Mouse (Mus musculus) CD8-positive naive resting alpha-beta T cell, adult 2 months (primary cell): Measurements from ENCODE around the gene Nr1i3.

Source experiments
- DNase-seq, 2 experiments: peaks; one replicate each; pipeline ENCODE4 v3.0.0; 2022; ENCODE audit warnings: low read depth in 2 of 2, low spot score in 2 of 2

Gene Nr1i3

GRCm38 (mm10) chr1:171213801-171214496 is at the start of gene Nr1i3:
Gene Nr1i3 (plus strand): TSS chr1:171213970.
- DNase-seq: no peak

GRCm38 (mm10) chr1:171164258-171164657 is 49.5 kb upstream of the Nr1i3 start:
- DNase-seq: no peak

- DNase-seq: no peak
Measured at GRCm38 (mm10) chr1:171165629-171166345, 48.0 kb upstream of the Nr1i3 start.

GRCm38 (mm10) chr1:171168906-171169305 is 44.9 kb upstream of the Nr1i3 start:
- no peak for DNase-seq

GRCm38 (mm10) chr1:171169913-171170312 is 43.9 kb upstream of the Nr1i3 start:
- DNase-seq: no peak

GRCm38 (mm10) chr1:171171138-171171537 is 42.6 kb upstream of the Nr1i3 start:
- no peak for DNase-seq

GRCm38 (mm10) chr1:171172779-171173178 is 41.0 kb upstream of the Nr1i3 start:
- no peak for DNase-seq

- no peak for DNase-seq
Measured at GRCm38 (mm10) chr1:171179487-171180171, 34.1 kb upstream of the Nr1i3 start.

- DNase-seq: no peak
Measured at GRCm38 (mm10) chr1:171183025-171183424, 30.7 kb upstream of the Nr1i3 start.

- no peak for DNase-seq
Measured at GRCm38 (mm10) chr1:171183620-171184019, 30.1 kb upstream of the Nr1i3 start.

GRCm38 (mm10) chr1:171184314-171184713 is 29.5 kb upstream of the Nr1i3 start:
- peak in 1 of 2 experiments; percentile 16 for DNase-seq

- DNase-seq: no peak
Measured at GRCm38 (mm10) chr1:171185655-171186054, 28.1 kb upstream of the Nr1i3 start.

- no peak for DNase-seq
Measured at GRCm38 (mm10) chr1:171187851-171188700, 25.7 kb upstream of the Nr1i3 start.

- no peak for DNase-seq
Measured at GRCm38 (mm10) chr1:171189046-171189445, 24.7 kb upstream of the Nr1i3 start.

- DNase-seq: no peak
Measured at GRCm38 (mm10) chr1:171189476-171190114, 24.2 kb upstream of the Nr1i3 start.

- no peak for DNase-seq
Measured at GRCm38 (mm10) chr1:171190832-171191231, 22.9 kb upstream of the Nr1i3 start.

- no peak for DNase-seq
Measured at GRCm38 (mm10) chr1:171192283-171192682, 21.5 kb upstream of the Nr1i3 start.

- no peak for DNase-seq
Measured at GRCm38 (mm10) chr1:171193093-171193840, 20.5 kb upstream of the Nr1i3 start.

- DNase-seq: no peak
Measured at GRCm38 (mm10) chr1:171193911-171194830, 19.6 kb upstream of the Nr1i3 start.
